Mouse (Mus musculus) left cerebral cortex, postnatal 4 days (tissue): ENCODE results near the gene Armc10. TPM values are rescaled to one million over a fixed set of nuclear protein-coding genes. Genes with fewer than 3 reads are reported as not detected.
"Not testable (repeated sequence)": the region's sequence is repeated elsewhere in the genome, so short reads cannot be mapped to it uniquely, and the experiment has no call there.

ENCODE experiments used
- DNase-seq: peaks from one replicate; pipeline ENCODE4 v3.0.0-alpha.2; 2022
- intact Hi-C: fragments of 180-260 bp; cut with DNase I; formaldehyde crosslinking; loops from one replicate; pipeline ENCODE4 v1.15.1; 2025
- total RNA-seq, 2 experiments: library from RNA; stranded (reverse); gene quantifications; 2 replicates each; pipeline ENCODE4 v1.2.3; 2021

Gene Armc10
- total RNA-seq, 2 experiments from 2014 or later, result 48.4 to 58.1 TPM

DNA sequence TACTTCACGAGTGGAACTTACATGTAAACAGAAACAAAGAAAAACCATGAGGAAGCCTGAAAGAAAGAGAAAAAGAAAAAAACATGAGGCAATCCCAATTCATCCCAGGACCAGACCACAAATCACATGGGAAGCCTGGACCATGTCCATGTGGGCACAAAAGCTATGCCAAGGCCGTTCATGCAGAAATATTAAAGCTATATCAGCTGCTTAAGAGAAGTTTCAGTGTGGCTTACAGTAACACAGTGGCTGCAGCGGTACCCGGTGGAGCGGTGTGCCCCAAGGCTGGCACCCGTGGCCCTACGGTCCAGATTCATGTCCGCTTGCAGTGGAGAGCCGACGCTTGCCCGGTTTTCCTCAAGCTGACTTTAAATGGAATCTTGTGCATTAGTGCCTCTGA lies 17.5 kb downstream of the Armc10 start:
- no peak for DNase-seq
- intact Hi-C loops, result no loop called here

DNA sequence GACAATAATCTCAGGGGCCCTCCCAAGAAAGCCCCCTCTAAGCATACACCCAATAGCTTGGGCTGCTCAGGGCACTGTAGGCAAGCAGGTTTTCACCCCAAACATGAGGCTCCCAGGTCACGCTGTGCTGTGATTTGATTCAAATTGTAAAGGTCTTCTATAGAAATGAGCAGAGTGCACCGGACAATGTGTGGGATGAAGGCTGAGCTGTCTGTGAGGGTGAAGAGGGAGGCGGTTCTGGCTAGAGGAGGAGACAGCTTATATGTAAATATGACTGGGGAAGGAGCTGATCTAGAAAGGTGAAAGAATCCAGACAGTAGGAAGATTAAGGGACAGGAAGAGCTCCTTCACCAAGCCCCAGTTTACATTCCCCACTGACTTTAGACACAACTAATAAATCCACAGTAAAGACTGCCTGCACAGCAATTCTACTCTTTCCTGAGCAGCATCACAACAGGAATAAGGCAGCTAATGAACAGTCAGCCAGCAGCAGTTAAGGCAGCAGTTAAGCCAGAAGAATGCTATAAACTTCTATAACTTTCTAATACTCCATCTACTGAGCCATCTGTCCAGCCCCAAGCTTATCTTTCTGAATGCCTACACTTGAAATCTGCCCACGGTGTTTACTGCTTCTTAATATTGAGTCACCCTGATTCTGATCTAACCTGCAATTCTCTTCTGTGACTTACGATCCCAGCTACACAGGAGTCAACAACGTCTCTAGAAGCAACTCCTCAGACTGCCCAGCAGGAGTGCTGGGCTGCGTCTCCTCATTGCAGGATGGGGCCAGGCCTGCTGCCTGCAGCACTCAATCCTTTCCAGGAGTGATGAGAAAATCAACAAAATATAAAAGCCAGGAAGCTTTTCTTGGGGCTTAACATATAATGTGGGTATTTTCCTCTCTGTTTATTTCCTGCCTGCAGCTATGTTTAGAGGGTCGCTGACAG lies 21.9 kb downstream of the Armc10 start:
- intact Hi-C loops, result no loop called here

DNA sequence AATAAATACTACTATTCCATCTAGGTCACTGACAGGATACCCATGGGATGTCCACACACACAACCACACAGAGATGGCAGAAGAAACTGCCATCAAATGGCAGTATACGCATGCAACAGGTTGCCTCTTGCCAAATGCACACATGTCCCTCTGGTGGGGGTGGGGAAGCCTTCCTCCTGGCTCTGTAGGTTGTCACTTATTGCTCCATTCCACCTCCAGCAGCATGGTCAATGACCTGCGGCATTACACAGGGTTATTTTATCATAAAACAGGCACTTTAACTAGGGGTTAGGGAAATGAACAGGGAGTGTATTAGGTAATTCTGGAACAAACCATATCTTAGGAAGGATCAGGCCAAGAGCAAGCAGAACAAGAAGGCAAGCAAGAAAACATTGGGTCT lies 23.7 kb downstream of the Armc10 start:
- no peak for DNase-seq
- intact Hi-C loops, result no loop called here

More for the DNA sequence above, 21.9 kb downstream of the Armc10 start:
- DNase-seq, result no peak

DNA sequence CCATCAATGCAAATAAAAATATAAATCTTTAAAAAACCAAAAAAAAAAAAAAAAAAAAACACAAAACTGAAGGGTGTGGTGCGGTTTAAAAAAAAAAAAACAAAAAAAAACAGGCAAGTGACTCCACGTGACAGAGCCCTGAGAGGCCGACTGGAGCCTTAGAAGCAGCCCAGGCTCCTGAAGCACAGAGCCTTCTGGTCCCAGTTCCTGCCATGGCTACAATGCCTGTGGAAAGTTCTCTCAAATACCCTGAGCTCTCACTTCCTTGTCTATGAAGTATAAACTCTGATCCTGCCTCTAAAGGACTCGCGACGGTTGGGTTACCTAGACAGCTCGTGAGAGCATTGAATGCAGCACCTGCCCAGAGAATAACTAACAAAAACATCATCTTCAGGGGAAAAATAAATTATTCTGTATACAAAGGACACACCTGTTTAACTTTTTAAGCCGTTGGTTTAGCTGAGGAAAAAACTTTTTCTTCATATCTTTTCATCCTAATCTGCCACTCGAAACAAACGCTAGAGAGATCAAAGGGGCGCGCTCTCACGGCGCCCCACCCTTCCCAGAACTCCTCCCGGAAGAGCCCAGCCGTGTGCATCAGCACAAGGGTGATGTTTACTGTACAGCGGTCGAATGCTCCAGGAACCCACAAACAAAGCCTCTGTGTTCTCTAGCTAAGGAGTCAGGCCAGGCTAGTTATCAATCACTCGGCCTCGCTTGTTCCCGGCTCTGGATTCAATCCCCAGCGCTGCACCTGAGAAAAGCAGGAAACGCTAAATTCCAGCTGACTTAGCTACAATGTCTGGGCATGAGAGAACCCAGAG lies 27.4 kb downstream of the Armc10 start:
- intact Hi-C loops, result no loop called here
- DNase-seq, result no peak

DNA sequence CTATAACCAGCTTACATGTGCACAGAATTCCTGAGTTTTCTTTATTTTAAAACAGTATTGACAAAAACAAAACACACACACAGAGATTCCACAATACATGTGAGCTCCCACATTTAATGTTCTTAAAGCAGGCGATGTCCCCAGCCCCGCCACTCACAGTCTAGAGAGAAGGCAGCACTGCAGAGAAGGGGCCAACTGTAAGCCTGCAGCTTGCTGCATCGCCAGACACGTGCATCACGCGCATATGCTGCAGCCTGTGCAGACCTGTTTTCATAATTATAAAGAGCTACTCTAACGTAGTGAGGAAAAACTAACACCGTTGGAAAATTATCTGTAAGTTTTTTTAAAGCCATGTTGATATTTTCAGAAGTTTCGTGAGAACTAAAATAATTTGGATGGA lies 28.1 kb downstream of the Armc10 start:
- DNase-seq, result no peak
- intact Hi-C loops, result no loop called here

DNA sequence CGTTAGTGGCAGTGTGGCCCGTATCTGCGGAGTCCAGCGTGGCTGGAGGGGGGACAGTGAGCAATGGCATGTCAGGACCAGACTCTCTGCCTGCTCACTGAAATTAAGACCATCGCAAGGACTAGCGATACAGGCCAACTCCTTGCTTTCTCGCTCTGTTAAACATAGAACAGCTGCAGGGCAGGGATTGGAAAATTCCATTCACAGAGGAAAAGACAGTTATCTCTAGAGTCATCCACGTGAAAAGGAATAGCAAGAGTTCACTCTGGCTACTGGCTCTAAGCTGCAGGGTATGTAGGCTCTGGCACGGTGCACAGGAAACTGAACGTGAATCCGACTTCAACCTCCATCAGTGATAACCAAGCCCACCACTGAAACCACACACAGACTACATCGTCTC lies 29.4 kb downstream of the Armc10 start:
- DNase-seq, result no peak
- intact Hi-C loops, result no loop called here

DNA sequence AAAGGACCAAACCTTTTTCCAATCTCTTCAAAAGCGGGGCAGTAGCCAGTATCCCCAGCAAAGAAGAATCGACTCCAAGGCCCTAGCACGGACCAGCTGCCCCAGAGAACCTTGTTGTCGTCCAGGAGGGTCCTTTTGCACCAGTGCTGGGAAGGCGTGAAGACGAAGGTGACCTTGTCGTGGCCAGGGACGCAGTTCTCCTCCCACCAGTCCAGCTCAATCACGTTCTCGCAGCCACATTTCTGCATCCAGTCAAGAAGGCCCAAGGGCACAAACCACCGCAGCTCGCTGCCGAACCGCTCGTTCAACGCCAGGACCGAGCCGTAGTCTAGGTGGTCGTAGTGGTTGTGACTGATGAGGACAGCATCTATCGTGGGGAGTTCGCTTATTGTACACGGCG lies 29.9 kb downstream of the Armc10 start:
- DNase-seq, result no peak
- intact Hi-C loops, result no loop called here

DNA sequence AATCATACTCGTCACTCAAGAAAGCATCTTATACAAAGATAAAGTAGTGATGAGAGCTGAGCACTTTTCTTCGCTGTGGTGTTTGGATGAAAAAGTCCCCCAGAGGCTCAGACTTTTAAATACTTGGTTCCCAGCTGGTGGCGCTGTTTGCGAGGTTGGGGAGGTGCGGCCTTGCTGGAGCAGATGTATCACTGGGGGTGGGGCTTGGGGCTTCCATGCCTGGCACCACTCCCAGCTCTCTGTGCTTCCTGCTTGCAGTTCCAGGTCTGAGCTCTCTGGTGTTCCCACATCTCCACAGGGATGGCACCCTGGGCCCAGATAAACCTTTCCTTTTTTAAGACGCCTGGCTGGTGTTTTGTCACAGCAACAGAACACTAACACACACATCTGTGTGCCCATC lies 32.3 kb downstream of the Armc10 start:
- DNase-seq, result no peak
- intact Hi-C loops, result no loop called here

DNA sequence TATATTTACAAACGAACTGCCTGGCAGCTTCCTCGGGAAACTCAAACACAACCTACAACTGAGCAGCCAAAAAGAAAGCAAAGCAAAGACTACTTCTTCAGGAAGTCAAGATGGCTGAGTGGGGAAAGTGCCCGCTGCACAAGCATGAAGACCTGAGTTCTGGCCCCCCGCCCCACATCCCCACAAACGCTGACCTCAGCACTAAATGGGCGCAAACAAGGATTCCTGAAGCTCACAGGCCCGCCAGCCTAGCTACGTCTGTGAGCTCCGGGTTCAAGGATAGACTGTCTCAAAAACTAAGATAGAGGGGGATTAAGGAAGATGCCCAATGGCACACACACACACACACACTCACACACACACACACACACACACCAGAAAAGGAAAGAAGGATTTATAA lies 32.8 kb downstream of the Armc10 start:
- DNase-seq, result no peak
- intact Hi-C loops, result no loop called here

DNA sequence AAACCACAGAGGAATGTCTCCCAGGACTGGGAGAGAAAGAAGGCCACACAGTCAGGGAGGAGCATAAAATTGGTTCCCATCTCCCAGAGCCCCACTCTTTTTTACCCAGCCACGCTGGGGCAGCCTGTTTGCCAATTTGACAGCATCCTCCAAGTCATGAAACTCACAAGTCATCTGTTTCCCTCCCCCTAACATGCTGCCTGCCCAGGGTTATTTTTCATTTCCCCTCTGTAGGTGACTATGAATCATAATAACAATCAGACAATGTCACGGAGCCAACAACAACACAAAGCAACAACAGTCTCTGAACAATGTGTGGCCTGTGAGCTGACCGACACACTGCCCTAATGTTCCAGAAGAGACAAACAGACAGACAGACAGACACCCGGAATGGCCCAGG lies 34.4 kb downstream of the Armc10 start:
- intact Hi-C loops, result no loop called here
- no peak for DNase-seq

DNA sequence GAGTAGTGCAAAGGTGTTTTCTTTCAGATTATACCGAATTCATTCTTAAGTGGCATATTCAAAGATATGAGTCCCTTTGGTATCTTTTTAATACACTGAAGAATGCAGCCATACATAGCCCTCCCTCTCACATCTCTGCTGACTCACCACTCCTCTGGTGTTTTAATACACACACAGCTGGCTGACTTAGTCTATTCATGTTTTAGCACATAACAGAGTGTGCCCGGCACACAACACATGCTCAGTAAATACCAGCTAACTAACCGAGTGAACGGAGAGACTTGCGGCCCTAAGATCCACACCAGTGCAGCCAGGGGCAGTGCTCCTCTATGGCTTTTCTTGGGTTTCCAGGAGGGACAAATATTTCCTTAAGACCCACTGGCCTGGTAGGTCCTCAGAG lies 35.3 kb downstream of the Armc10 start:
- intact Hi-C loops, result no loop called here
- DNase-seq, result no peak

DNA sequence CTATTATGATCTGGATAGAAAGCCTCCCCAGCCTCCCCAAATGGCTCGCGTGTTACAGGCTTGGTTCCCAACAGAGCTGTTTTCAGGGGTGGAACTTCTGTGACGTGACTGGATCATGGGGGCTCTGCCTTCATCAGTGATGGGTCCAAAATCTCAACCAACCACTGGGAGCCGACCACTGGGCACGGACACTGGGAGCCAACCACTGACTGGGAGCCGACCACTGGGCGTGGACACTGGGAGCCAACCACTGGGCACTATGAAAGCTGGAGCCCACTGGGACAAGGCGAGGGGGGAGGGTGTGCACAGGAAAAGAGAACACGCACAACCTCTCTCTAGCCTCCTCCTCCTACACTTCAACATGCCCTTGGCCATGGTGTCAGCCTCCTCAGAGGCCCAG lies 38.2 kb downstream of the Armc10 start:
- intact Hi-C loops, result no loop called here
- no peak for DNase-seq

DNA sequence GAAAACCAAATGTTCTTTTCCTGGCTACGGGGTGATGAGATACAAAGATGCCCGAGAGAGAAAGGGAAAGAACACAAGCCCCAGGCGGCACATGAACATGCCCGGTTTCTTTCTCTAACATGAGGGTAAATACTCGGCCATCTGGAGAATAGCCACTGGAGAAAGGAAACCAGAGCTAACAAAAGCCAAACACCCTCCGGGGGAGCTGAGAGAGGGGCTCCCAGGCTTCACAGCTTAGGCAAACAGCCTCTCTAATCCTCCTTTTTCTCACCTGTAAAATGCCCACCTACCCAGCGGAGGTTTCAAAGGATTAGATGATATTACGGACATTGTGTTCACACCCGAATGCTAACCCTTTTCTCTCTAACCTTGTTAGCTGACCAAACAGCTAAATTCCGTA lies 39.4 kb downstream of the Armc10 start:
- DNase-seq, result no peak
- intact Hi-C loops, result no loop called here

DNA sequence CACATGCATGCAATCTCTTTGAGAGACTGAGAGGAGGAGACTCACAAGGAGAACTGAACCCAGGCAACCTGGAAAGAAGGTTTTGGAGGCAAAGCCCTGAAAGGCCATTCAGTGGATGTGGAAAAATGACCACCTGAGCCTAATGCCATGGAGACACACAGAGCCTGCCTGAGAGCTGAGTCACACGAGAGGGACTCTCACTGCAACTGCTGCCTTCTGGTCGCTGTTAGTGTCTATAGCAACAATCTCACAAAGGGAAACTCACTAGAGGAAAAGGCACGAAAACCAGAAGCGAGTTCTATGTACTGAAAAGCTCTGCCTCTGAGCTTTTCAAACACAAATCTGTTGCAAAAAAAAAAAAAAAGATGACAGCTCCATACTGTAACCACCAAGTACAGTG lies 41.4 kb downstream of the Armc10 start:
- intact Hi-C loops, result no loop called here
- DNase-seq, result no peak

DNA sequence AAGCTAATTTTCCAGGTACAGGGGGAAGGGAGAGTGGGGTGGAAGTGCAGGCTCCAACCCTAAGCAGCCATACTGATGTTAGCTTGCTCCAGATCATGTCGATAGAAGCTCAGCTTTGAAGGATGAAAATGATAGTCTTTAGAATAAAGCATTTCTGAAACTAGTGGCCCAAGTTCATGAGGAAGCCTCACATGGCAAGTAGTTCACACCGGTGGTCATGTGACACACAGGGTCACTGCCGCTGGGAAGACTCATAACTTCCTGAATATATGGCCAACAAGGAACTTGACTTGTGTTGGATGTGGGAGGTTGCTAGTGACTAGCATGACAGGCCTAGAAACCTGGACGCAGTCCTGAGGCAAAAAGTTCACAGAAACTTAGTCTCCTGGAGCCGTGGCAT lies 46.6 kb downstream of the Armc10 start:
- intact Hi-C loops, result no loop called here
- no peak for DNase-seq

DNA sequence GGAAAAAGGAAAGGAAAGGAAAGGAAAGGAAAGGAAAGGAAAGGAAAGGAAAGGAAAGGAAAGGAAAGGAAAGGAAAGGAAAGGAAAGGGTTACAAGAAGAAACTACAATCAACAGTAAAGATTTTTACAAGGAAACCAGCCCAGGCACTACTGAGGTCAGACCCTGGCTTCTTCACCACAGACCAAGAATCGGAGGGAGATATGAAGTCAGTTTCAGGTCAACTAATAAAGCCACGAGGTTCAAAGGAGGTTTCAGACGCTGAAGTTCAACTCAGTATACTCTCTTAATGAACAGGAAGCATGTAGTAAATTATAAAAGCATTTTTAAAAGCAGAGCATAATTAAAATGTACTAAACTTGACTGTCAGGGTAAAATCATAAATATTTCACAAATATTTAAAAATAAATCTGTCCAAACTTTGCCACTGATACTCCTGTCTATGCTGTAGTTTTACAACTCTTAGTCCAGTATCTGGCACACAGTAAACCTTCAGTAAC lies 47.8 kb downstream of the Armc10 start:
- intact Hi-C loops, result no loop called here

DNA sequence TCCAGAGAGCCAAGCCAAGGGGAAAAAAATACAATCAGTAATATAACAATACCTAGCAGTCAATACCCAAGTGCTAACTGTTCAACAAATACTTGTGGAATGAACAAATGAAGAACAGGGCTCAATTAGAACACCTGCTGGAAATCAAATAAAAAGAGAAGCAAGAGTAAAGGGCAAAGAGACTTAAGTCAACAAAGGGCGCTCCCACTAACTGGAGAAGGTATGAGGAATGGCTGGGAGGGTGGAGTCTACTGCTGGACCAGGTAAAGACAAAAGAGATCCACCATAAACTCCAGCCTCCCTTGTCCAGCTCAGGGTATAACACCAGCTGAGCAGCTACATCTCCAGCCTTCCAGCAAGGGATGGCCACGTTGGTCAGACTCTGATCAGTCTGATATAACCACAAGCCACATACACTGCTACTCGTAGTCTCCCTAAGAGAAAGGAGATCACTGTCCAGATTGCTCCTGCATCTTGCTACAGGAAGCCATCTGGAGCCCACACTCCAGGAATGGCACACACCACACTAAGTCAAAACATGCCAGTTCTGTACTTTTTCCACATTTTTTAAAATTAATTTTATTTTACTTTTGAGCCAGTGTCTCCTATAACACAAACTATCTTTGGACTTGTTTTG lies 49.4 kb downstream of the Armc10 start:
- DNase-seq, result no peak
- intact Hi-C loops, result no loop called here

More for the DNA sequence above, 47.8 kb downstream of the Armc10 start:
- DNase-seq, result no peak

DNA sequence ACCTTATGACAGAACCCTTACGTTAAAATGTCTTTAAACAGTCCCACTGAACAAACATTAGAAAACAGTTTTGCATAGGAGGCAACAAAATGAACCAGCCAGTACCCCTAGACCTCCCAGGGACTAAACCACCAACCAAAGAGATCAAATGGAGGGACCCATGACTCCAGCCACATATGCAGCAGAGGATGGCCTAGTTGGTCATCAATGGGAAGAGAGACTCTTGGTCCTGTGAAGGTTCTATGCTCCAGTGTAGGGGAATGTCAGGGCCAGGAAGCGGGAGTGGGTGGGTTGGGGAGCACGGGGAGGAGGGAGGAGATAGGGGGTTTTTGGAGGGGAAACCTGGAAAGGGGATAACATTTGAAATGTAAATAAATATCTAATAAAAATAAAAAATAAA lies 53.9 kb downstream of the Armc10 start:
- intact Hi-C loops, DNase-seq: not testable (repeated sequence)

DNA sequence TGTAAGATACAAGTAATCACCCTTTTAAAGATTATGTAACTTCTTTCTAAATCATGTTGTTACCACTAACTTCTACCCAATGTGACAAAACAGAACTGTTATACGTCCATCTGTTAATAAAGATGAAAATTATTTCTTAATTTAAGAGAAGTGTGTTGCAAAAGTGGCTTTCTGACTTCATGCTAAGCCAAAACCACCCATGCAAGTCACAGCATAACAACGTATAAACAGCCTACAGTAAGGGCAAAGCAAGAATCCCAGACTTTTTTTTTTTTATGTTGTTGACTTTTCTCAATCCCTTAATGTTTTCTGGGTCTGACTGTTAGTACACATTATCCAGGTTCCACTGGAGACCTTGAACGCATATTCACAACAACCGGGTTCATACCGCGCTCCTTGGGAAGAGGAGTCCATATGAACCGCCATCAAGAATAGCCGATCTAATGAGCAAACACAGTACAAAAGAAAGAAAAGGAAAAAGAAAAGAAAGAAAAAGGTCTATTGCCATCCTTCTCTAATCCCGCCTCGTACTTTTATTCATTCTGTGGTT lies 54.7 kb downstream of the Armc10 start:
- no peak for DNase-seq
- intact Hi-C loops, result no loop called here

DNA sequence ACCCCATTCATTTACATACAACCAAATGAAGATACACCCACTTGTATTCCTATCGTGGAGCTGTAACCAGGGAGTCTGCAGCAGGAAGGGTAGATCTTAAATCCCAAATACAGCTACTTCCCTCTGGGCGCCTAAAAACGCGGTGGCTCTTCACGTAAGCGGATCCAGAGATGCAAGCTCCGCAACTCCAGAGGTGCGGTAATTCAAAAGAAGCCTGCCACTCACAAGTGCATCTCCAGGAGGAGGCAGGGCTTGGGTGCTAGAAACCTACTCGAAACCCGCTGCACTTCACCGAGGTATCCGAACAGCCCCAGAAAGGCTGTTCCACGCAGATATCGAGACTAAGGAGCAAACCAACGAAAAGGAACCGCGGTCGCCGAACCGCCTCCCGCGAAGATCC lies 55.3 kb downstream of the Armc10 start:
- intact Hi-C loops, result no loop called here
- no peak for DNase-seq
